Mouse (Mus musculus) hindbrain, embryonic 15.5 days (tissue): ENCODE measurements around the gene Nxph1. TPM values are rescaled to one million over a fixed set of nuclear protein-coding genes. Genes with fewer than 3 reads are reported as not detected.

Source experiments
- ATAC-seq: fragments of 200-750 bp; cut with Nextera tagmentation; 2 replicates; pipeline ENCODE4 v1.8.0; 2017; ENCODE audit warnings: low read depth, moderate number of reproducible peaks, moderate TSS enrichment; ENCODE audit not compliant: low FRiP score
- H3K27ac ChIP-seq: fragments of 300-500 bp; sonication (generic); replicated peaks from 2 replicates; pipeline ENCODE4 v1.5.1; 2015; ENCODE audit warnings: mild to moderate bottlenecking, inconsistent platforms
- H3K27me3 ChIP-seq: fragments of 300-500 bp; sonication (generic); 2 replicates; pipeline ENCODE4 v1.6.1; 2015; ENCODE audit warnings: control low read depth, inconsistent platforms
- H3K36me3 ChIP-seq: fragments of 300-500 bp; sonication (generic); 2 replicates; pipeline ENCODE4 v1.6.1; 2015; ENCODE audit warnings: control low read depth, inconsistent platforms
- H3K4me1 ChIP-seq: fragments of 300-500 bp; sonication (generic); replicated peaks from 2 replicates; pipeline ENCODE4 v1.6.1; 2015; ENCODE audit warnings: control low read depth, inconsistent platforms
- H3K4me2 ChIP-seq: fragments of 300-500 bp; sonication (generic); 2 replicates; pipeline ENCODE4 v1.6.1; 2015; ENCODE audit warnings: moderate library complexity, mild to moderate bottlenecking, inconsistent platforms
- H3K4me3 ChIP-seq: fragments of 300-500 bp; sonication (generic); 2 replicates; pipeline ENCODE4 v1.5.1; 2015; ENCODE audit warnings: mild to moderate bottlenecking, inconsistent platforms
- H3K9ac ChIP-seq: fragments of 300-500 bp; sonication (generic); 2 replicates; pipeline ENCODE4 v1.6.1; 2015; ENCODE audit warnings: inconsistent platforms
- H3K9me3 ChIP-seq: fragments of 300-500 bp; sonication (generic); 2 replicates; pipeline ENCODE4 v1.6.1; 2016; ENCODE audit warnings: control low read depth, inconsistent platforms
- WGBS: fragments of 180-500 bp; shearing (Covaris S2); methylation state at CpG from one replicate; pipeline ENCODE4 v1.1.7; 2015; 5-methylcytosine and 5-hydroxymethylcytosine counted together
- polyA plus RNA-seq: library from polyadenylated mRNA; unstranded; fragments of >200 nt; fragmentation: Nextera tagmentation; extraction: Ambion mirVana; gene quantifications from 2 replicates; pipeline ENCODE4 v1.2.1, GENCODE M21; 2015

Gene Nxph1
- polyA plus RNA-seq, 1 experiment from 2014 or later = 85.6 TPM

DNA sequence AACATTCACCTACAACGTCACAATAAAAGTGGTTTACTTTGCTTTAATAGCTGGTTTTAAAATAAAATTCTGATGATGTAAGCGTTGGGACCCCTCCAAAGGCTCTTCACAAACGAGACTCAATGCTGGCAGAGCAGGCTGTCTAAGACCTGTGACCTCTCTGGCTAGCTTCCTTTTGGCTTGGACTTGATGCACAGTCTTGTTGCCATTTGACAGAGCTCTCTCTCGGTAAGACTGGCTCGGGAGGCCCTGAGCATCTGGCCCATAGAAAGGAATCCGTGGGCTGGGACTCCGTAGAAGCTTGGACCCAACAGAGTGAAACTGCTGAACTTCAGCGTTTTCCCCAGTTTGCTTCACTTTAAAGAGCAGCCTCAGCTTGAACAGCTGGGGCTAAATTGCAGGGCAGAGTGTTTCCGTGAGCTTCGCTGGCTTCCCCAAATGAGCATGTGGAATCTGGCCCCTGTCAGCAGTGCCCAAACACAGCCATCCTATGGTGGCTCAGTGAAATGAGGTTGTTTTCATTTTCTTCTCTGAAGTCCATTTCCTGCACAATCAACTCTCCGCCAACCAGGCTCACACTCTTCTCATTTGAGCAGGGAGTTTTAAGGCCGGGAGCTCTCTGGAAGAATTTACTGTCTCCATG, 48.2 kb downstream of the Nxph1 start:
- H3K4me3 ChIP-seq = no peak overlapping the region
- no peaks in the 10 kb centered on the region for H3K36me3 ChIP-seq
- H3K27ac ChIP-seq = no peak overlapping the region
- WGBS = 61% methylated on average over 12 of the region's 12 CpGs
- no peaks in the 10 kb centered on the region for H3K9me3 ChIP-seq
- 0 out of 2 replicates have a peak, but pooled peaks cover 4% of the 10 kb centered on the region for H3K4me1 ChIP-seq
- H3K9ac ChIP-seq = no peak overlapping the region
- H3K27me3 ChIP-seq = no peaks in the 10 kb centered on the region
- peak; percentile 38 for ATAC-seq
- H3K4me2 ChIP-seq = no peak overlapping the region

- H3K4me2 ChIP-seq = no peak overlapping the region
- no peak overlapping the region for H3K4me3 ChIP-seq
- 72% methylated on average over 2 of the region's 2 CpGs for WGBS
- no peak overlapping the region for H3K27ac ChIP-seq
- no peaks in the 10 kb centered on the region for H3K27me3 ChIP-seq
- H3K36me3 ChIP-seq = no peaks in the 10 kb centered on the region
- H3K9me3 ChIP-seq = no peaks in the 10 kb centered on the region
- 0 out of 2 replicates have a peak, but pooled peaks cover 4% of the 10 kb centered on the region for H3K4me1 ChIP-seq
- no peak for ATAC-seq
- no peak overlapping the region for H3K9ac ChIP-seq
Observed at GRCm38 (mm10) chr6:8997326-8997725, 49.1 kb downstream of the Nxph1 start.

- WGBS = 31% methylated on average over 3 of the region's 3 CpGs
- no peak for ATAC-seq
- no peak overlapping the region for H3K4me3 ChIP-seq
Observed at GRCm38 (mm10) chr6:9002686-9003085, 54.5 kb downstream of the Nxph1 start.

DNA sequence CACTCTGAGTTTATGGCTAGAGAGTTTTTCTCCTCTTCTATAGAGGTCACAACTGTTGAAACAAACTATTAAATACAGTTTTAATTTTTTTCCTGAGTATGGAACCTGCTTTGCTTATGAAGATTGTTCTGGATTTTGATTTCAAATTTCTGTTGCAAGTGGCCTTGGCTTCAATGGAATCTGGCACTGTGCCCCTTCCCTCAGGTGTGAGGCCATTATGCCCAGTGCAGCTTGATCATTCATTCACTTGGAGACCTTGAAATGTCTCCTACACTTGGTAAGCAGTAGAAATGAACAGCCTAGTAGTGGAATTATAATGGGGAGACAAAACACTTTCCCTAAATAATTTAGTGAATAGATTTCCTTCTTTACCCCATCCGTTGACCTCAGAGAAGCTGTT, 78.4 kb downstream of the Nxph1 start:
- H3K36me3 ChIP-seq = no peaks in the 10 kb centered on the region
- 0 out of 2 replicates have a peak, but pooled peaks have one; percentile 16 for ATAC-seq
- H3K9ac ChIP-seq = no peak overlapping the region
- peaks cover 8% of the 10 kb centered on the region; the same call in 1 of the 2 replicates for H3K4me1 ChIP-seq
- no peak overlapping the region for H3K4me3 ChIP-seq
- no peak overlapping the region for H3K4me2 ChIP-seq
- H3K27ac ChIP-seq = no peak overlapping the region; the same call in 1 of the 2 replicates
- no peaks in the 10 kb centered on the region for H3K27me3 ChIP-seq
- no peaks in the 10 kb centered on the region for H3K9me3 ChIP-seq
- WGBS = 75% methylated on average over 1 of the region's 1 CpGs

More at GRCm38 (mm10) chr6:9002686-9003085, 54.5 kb downstream of the Nxph1 start:
- Histone ChIP-seq H3K27ac (no peak overlapping the region), H3K4me1 (peaks cover 11% of the 10 kb centered on the region), H3K27me3 (no peaks in the 10 kb centered on the region), H3K36me3 (no peaks in the 10 kb centered on the region), H3K9me3 (no peaks in the 10 kb centered on the region), H3K4me2 (no peak overlapping the region), H3K9ac (no peak overlapping the region)

DNA sequence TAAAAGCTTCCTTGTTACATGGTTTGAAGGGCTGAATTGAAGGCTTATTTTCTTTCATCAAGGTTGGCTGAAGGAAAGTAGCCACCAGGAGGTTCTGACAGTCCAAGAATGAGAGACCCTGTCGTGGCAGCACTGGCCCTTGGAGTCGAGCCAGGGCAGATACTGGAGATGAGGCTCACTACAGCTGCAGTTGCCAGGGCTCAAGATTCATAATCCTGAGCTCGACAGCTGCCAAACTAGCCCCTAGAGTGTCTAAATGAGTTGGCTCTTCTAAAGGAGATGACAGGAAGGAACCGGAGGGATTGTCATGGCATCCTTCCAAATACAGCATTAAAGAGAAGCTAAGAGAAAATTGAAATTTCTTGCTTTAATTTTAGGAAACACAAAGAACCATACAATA, 78.9 kb downstream of the Nxph1 start:
- peak; percentile 70; the same call in 1 of the 2 replicates for ATAC-seq
- H3K36me3 ChIP-seq = no peaks in the 10 kb centered on the region
- no peak overlapping the region for H3K4me2 ChIP-seq
- H3K4me1 ChIP-seq = peaks cover 8% of the 10 kb centered on the region; the same call in 1 of the 2 replicates
- no peak overlapping the region; the same call in 1 of the 2 replicates for H3K27ac ChIP-seq
- 35% methylated on average over 4 of the region's 4 CpGs for whole genome bisulfite sequencing
- no peaks in the 10 kb centered on the region for H3K27me3 ChIP-seq
- H3K9me3 ChIP-seq = no peaks in the 10 kb centered on the region
- no peak overlapping the region for H3K9ac ChIP-seq
- no peak overlapping the region for H3K4me3 ChIP-seq

DNA sequence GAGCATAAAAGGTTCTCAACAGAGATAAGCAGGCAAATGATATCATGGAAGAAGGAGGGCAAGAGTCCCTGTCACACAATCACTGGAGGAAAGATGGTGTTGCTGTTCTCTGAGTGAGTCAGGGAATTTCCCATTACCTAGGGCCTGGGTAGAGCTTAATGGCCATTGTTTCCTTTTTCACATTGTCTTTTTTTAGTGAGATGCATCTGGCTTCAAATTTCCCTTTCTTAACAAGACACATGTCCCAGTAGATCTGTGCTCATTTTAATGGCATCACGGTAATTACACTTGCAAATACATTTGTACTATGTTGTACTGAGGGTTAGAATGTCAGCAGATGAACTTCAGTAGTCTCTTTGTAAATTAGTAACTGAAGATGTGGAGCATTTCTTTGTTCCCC, 80.3 kb downstream of the Nxph1 start:
- H3K4me1 ChIP-seq = peaks cover 8% of the 10 kb centered on the region; the same call in 1 of the 2 replicates
- no peaks in the 10 kb centered on the region for H3K9me3 ChIP-seq
- H3K36me3 ChIP-seq = no peaks in the 10 kb centered on the region
- no peak overlapping the region for H3K4me3 ChIP-seq
- H3K27ac ChIP-seq = no peak overlapping the region
- no peak for ATAC-seq
- no peaks in the 10 kb centered on the region for H3K27me3 ChIP-seq
- H3K4me2 ChIP-seq = no peak overlapping the region
- H3K9ac ChIP-seq = no peak overlapping the region
- WGBS = 67% methylated on average over 1 of the region's 1 CpGs

DNA sequence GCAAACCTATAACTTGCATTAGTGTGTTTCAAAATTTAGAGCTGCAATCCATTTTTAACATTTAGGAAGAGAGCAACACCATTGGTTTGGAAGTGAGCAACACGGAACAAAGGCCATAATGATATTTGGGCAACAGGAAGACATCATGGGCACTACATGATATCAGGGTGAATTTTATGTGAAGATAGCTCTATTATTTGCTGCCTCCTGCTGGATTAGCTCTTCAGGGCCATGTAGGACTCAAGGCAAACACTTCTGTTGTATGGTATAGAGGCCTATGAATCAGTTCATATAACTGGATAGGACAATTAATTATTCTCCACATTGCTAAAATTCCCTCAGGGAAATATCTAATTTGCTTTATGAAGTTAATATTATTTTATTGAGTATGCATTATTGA, 91.1 kb downstream of the Nxph1 start:
- Histone ChIP-seq H3K27ac (no peak overlapping the region), H3K4me1 (no peaks in the 10 kb centered on the region), H3K4me2 (no peak overlapping the region), H3K27me3 (no peaks in the 10 kb centered on the region), H3K9me3 (no peaks in the 10 kb centered on the region), H3K4me3 (no peak overlapping the region), H3K36me3 (no peaks in the 10 kb centered on the region), H3K9ac (no peak overlapping the region)
- WGBS = 90% methylated on average over 1 of the region's 1 CpGs
- no peak for ATAC-seq

- 86% methylated on average over 3 of the region's 3 CpGs for WGBS
- no peak overlapping the region for H3K9ac ChIP-seq
- no peak overlapping the region for H3K4me3 ChIP-seq
- no peaks in the 10 kb centered on the region for H3K36me3 ChIP-seq
- H3K4me1 ChIP-seq = no peaks in the 10 kb centered on the region
- ATAC-seq = no peak
- H3K4me2 ChIP-seq = no peak overlapping the region
- no peak overlapping the region for H3K27ac ChIP-seq
- no peaks in the 10 kb centered on the region for H3K9me3 ChIP-seq
- H3K27me3 ChIP-seq = no peaks in the 10 kb centered on the region
Observed at GRCm38 (mm10) chr6:9040991-9041390, 92.8 kb downstream of the Nxph1 start.

DNA sequence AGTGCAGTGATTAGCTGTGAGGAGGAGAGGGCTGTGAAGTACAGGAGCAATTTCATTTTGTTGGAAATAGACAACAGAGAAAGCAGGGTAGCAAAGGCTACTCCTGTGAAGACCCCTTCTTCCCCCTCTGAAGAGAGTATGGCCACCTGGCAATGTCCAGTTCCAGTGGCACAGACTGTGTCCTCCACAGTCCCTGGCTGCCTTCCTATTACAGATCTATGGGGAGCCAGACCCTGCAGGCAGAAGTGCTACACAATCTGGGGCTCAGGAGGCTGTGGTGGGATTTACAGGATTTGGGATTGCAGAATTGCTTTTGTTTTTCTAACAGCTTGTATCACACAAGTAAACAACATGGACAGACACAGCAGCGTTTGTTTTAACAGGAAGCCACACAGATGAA, 94.2 kb downstream of the Nxph1 start:
- Histone ChIP-seq H3K4me1 (no peaks in the 10 kb centered on the region), H3K27me3 (no peaks in the 10 kb centered on the region), H3K36me3 (no peaks in the 10 kb centered on the region), H3K27ac (no peak overlapping the region), H3K9me3 (no peaks in the 10 kb centered on the region), H3K4me2 (no peak overlapping the region), H3K9ac (no peak overlapping the region), H3K4me3 (no peak overlapping the region)
- WGBS = 34% methylated on average over 1 of the region's 1 CpGs
- no peak for ATAC-seq

- H3K4me3 ChIP-seq = no peak overlapping the region
- H3K9ac ChIP-seq = no peak overlapping the region
- no peaks in the 10 kb centered on the region for H3K9me3 ChIP-seq
- H3K27me3 ChIP-seq = no peaks in the 10 kb centered on the region
- WGBS = 32% methylated on average over 2 of the region's 2 CpGs
- no peak for ATAC-seq
- H3K27ac ChIP-seq = no peak overlapping the region
- H3K4me2 ChIP-seq = no peak overlapping the region
- no peaks in the 10 kb centered on the region for H3K4me1 ChIP-seq
- H3K36me3 ChIP-seq = no peaks in the 10 kb centered on the region
Observed at GRCm38 (mm10) chr6:9046815-9047214, 98.6 kb downstream of the Nxph1 start.

GRCm38 (mm10) chr6:9061261-9062105, 113.3 kb downstream of the Nxph1 start:
- Histone ChIP-seq H3K9me3 (no peaks in the 10 kb centered on the region), H3K9ac (no peak overlapping the region), H3K27ac (no peak overlapping the region), H3K4me2 (no peak overlapping the region), H3K4me1 (0 out of 2 replicates have a peak, but pooled peaks cover 2% of the 10 kb centered on the region), H3K36me3 (no peaks in the 10 kb centered on the region), H3K27me3 (no peaks in the 10 kb centered on the region), H3K4me3 (no peak overlapping the region)
- no peak for ATAC-seq
- 91% methylated on average over 4 of the region's 4 CpGs for WGBS

- Histone ChIP-seq H3K4me3 (no peak overlapping the region), H3K9me3 (no peaks in the 10 kb centered on the region), H3K27ac (no peak overlapping the region), H3K36me3 (no peaks in the 10 kb centered on the region), H3K4me1 (0 out of 2 replicates have a peak, but pooled peaks cover 3% of the 10 kb centered on the region), H3K4me2 (no peak overlapping the region), H3K9ac (no peak overlapping the region), H3K27me3 (no peaks in the 10 kb centered on the region)
- no peak for ATAC-seq
- WGBS = 59% methylated on average over 3 of the region's 3 CpGs
Observed at GRCm38 (mm10) chr6:9066435-9066834, 118.2 kb downstream of the Nxph1 start.
